In the genomic region with DNA sequence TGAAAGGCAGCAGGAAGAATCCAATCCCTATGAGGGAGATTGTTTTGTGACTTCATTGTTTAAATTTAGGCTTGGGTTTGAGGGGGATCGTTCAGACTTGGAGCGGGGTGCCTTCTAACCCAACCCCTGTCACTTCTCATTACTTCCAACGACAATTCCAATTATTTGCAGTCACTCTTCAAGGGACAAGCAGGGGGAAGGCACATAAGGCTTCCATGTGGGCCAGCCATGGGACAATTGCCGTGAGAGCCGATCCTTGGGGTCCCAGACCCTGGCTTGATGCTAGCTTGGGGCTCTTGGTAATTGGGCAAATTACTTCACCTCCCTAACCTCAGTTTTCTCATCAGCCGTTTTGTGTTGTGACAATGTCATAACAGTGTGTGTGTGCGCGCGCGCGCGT, we compare ENCODE assay signal across 15 mouse cellular contexts. TPM values are rescaled to one million over a fixed set of nuclear protein-coding genes. Genes with fewer than 3 reads are reported as not detected.
DNase-seq lines count a peak whose midpoint lies in the region; ATAC-seq and TF ChIP-seq lines count a peak whose summit lies in the region.
"Had no signal": no experiment of that assay in that cellular context is flagged by ENCODE, and none has a peak within 500 bp of the region (broad histone marks: within the 10 kb centered on the region; RNA-seq: fewer than 3 reads in every experiment).

No protein-coding gene starts in this region.

- 0 out of 2 replicates have a peak overlapping the region, but pooled peaks have one; percentile 2 for H3K27ac ChIP-seq in kidney, embryonic 16.5 days (ENCODE audit: low read length)
- H3K27ac ChIP-seq in kidney, adult 2 months (ENCODE audit: insufficient read depth, low read depth, low read length) = no peak overlapping the region
- H3K27ac ChIP-seq in forebrain, embryonic 15.5 days (replicated peaks) = peak overlapping the region; percentile 82
- peak overlapping the region; percentile 73 for H3K27ac ChIP-seq in hindbrain, postnatal 0 days
- H3K27ac ChIP-seq in neural tube, embryonic 14.5 days (ENCODE audit: low read depth, low read length) = peak overlapping the region; percentile 1; the same call in 1 of the 2 replicates
- H3K27ac ChIP-seq in liver, postnatal 0 days (ENCODE audit: low read depth) = no peak overlapping the region
- no peak overlapping the region for H3K27ac ChIP-seq in liver, embryonic 11.5 days (ENCODE audit: low read depth, low read length)
- H3K27ac ChIP-seq: liver, embryonic 12.5 days had no signal

- DNase-seq in kidney, adult 2 months = no peak
- DNase-seq in hindbrain, postnatal 0 days (ENCODE audit: low spot score) = peak; percentile 20
- no peak for DNase-seq in liver, postnatal 0 days
- no peak for DNase-seq in liver, embryonic 11.5 days (ENCODE audit: low spot score)
- DNase-seq in adrenal gland, postnatal 10 days = no peak

- no peak overlapping the region for H3K4me2 ChIP-seq in kidney, embryonic 16.5 days (replicated peaks; ENCODE audit: low read depth, low read length)
- no peak overlapping the region for H3K4me2 ChIP-seq in forebrain, embryonic 15.5 days (replicated peaks)
- no peak overlapping the region for H3K4me2 ChIP-seq in hindbrain, postnatal 0 days (ENCODE audit: low read depth, low read length)
- H3K4me2 ChIP-seq in neural tube, embryonic 14.5 days (ENCODE audit: low read depth, low read length) = no peak overlapping the region
- no peak overlapping the region for H3K4me2 ChIP-seq in liver, postnatal 0 days (ENCODE audit: low read depth, low read length)
- H3K4me2 ChIP-seq in liver, embryonic 11.5 days = no peak overlapping the region
- H3K4me2 ChIP-seq: liver, embryonic 12.5 days had no signal

- H3K9me3 ChIP-seq in kidney, embryonic 16.5 days (ENCODE audit: low read length) = no peaks in the 10 kb centered on the region
- H3K9me3 ChIP-seq in forebrain, embryonic 15.5 days = no peaks in the 10 kb centered on the region
- H3K9me3 ChIP-seq in hindbrain, postnatal 0 days (ENCODE audit: low read length) = no peaks in the 10 kb centered on the region
- H3K9me3 ChIP-seq in neural tube, embryonic 14.5 days (ENCODE audit: control insufficient read depth, low read length) = no peaks in the 10 kb centered on the region
- H3K9me3 ChIP-seq in liver, postnatal 0 days (ENCODE audit: low read length) = no peaks in the 10 kb centered on the region
- H3K9me3 ChIP-seq in liver, embryonic 11.5 days (ENCODE audit: control insufficient read depth, low read length) = no peaks in the 10 kb centered on the region
- H3K9me3 ChIP-seq: liver, embryonic 12.5 days had no signal

- H3K4me1 ChIP-seq in kidney, embryonic 16.5 days (ENCODE audit: insufficient read depth, low read length) = peaks cover 19% of the 10 kb centered on the region
- H3K4me1 ChIP-seq in kidney, adult 2 months (ENCODE audit: control insufficient read depth, insufficient read depth, low read length) = no peaks in the 10 kb centered on the region
- H3K4me1 ChIP-seq in forebrain, embryonic 15.5 days = peaks cover 36% of the 10 kb centered on the region
- H3K4me1 ChIP-seq in hindbrain, postnatal 0 days (ENCODE audit: insufficient read depth, low read length) = 0 out of 2 replicates have a peak, but pooled peaks cover 10% of the 10 kb centered on the region
- H3K4me1 ChIP-seq in neural tube, embryonic 14.5 days (ENCODE audit: control insufficient read depth, insufficient read depth, low read length) = peaks cover 10% of the 10 kb centered on the region; the same call in 1 of the 2 replicates
- no peaks in the 10 kb centered on the region for H3K4me1 ChIP-seq in liver, postnatal 0 days (ENCODE audit: insufficient read depth)
- no peaks in the 10 kb centered on the region for H3K4me1 ChIP-seq in liver, embryonic 11.5 days (replicated peaks; ENCODE audit: control insufficient read depth, insufficient read depth, low read length)
- H3K4me1 ChIP-seq: liver, embryonic 12.5 days had no signal

- no peaks in the 10 kb centered on the region for H3K27me3 ChIP-seq in kidney, embryonic 16.5 days (ENCODE audit: insufficient read depth, low read length)
- H3K27me3 ChIP-seq in kidney, adult 2 months (replicated peaks; ENCODE audit: control insufficient read depth, insufficient read depth, low read length) = no peaks in the 10 kb centered on the region
- H3K27me3 ChIP-seq in forebrain, embryonic 15.5 days = no peaks in the 10 kb centered on the region
- H3K27me3 ChIP-seq in hindbrain, postnatal 0 days (ENCODE audit: insufficient read depth, low read length) = no peaks in the 10 kb centered on the region
- H3K27me3 ChIP-seq in neural tube, embryonic 14.5 days (ENCODE audit: control insufficient read depth, insufficient read depth, low read length) = no peaks in the 10 kb centered on the region
- H3K27me3 ChIP-seq in liver, postnatal 0 days (ENCODE audit: insufficient read depth, low read length) = no peaks in the 10 kb centered on the region
- no peaks in the 10 kb centered on the region for H3K27me3 ChIP-seq in liver, embryonic 11.5 days (replicated peaks; ENCODE audit: control insufficient read depth, insufficient read depth, low read length)

- H3K36me3 ChIP-seq in kidney, embryonic 16.5 days (ENCODE audit: insufficient read depth, low read length) = no peaks in the 10 kb centered on the region
- no peaks in the 10 kb centered on the region for H3K36me3 ChIP-seq in kidney, adult 2 months (ENCODE audit: control insufficient read depth, insufficient read depth, low read length)
- H3K36me3 ChIP-seq in forebrain, embryonic 15.5 days = peaks cover 6% of the 10 kb centered on the region; the same call in 1 of the 2 replicates
- H3K36me3 ChIP-seq in hindbrain, postnatal 0 days (ENCODE audit: insufficient read depth, low read length) = no peaks in the 10 kb centered on the region
- H3K36me3 ChIP-seq in neural tube, embryonic 14.5 days (ENCODE audit: control insufficient read depth, insufficient read depth, low read length) = no peaks in the 10 kb centered on the region
- no peaks in the 10 kb centered on the region for H3K36me3 ChIP-seq in liver, postnatal 0 days (replicated peaks; ENCODE audit: insufficient read depth, low read length)
- no peaks in the 10 kb centered on the region for H3K36me3 ChIP-seq in liver, embryonic 11.5 days (ENCODE audit: control insufficient read depth, insufficient read depth, low read length)
- H3K36me3 ChIP-seq: liver, embryonic 12.5 days had no signal

- TF ChIP-seq EP300 in liver, postnatal 0 days (IDR thresholded peaks at IDR 0.05; ENCODE audit: low read depth) = no peak

- H3K4me3 ChIP-seq in kidney, embryonic 16.5 days (ENCODE audit: low read length) = no peak overlapping the region
- no peak overlapping the region for H3K4me3 ChIP-seq in kidney, adult 2 months (ENCODE audit: insufficient read depth, low read depth, low read length)
- H3K4me3 ChIP-seq in forebrain, embryonic 15.5 days = no peak overlapping the region
- no peak overlapping the region for H3K4me3 ChIP-seq in hindbrain, postnatal 0 days (ENCODE audit: low read length)
- no peak overlapping the region for H3K4me3 ChIP-seq in neural tube, embryonic 14.5 days (ENCODE audit: low read depth, low read length)
- H3K4me3 ChIP-seq in liver, postnatal 0 days (ENCODE audit: low read depth, low read length) = no peak overlapping the region
- no peak overlapping the region for H3K4me3 ChIP-seq in liver, embryonic 11.5 days (ENCODE audit: low read depth, low read length)
- H3K4me3 ChIP-seq: liver, embryonic 12.5 days had no signal

- ATAC-seq in kidney, embryonic 16.5 days (ENCODE audit: low FRiP score, low TSS enrichment) = no peak
- no peak for ATAC-seq in forebrain, embryonic 15.5 days (replicated peaks)
- peak; percentile 31 for ATAC-seq in hindbrain, postnatal 0 days
- ATAC-seq in neural tube, embryonic 14.5 days (ENCODE audit: low read depth) = no peak
- ATAC-seq in liver, postnatal 0 days = no peak
- ATAC-seq in liver, embryonic 11.5 days (replicated peaks; ENCODE audit: low FRiP score) = no peak
- ATAC-seq: CD4-positive, CD25-positive, alpha-beta regulatory T cell, adult 4 months; liver, embryonic 12.5 days had no signal

- TF ChIP-seq CTCF in kidney, adult 2 months (conservative IDR thresholded peaks at IDR 0.05; ENCODE audit: insufficient read depth, insufficient read length, low read depth, low read length) = no peak
- no peak for TF ChIP-seq CTCF in hindbrain, postnatal 0 days (IDR thresholded peaks at IDR 0.05; ENCODE audit: low read depth)
- TF ChIP-seq CTCF in liver, postnatal 0 days (IDR thresholded peaks at IDR 0.05; ENCODE audit: low read depth) = no peak

- H3K9ac ChIP-seq in kidney, embryonic 16.5 days (replicated peaks; ENCODE audit: low read length) = no peak overlapping the region
- no peak overlapping the region for H3K9ac ChIP-seq in forebrain, embryonic 15.5 days (replicated peaks)
- H3K9ac ChIP-seq in hindbrain, postnatal 0 days (replicated peaks; ENCODE audit: low read length) = no peak overlapping the region
- no peak overlapping the region for H3K9ac ChIP-seq in neural tube, embryonic 14.5 days (replicated peaks; ENCODE audit: low read depth, low read length)
- no peak overlapping the region for H3K9ac ChIP-seq in liver, postnatal 0 days (replicated peaks)
- no peak overlapping the region for H3K9ac ChIP-seq in liver, embryonic 11.5 days (ENCODE audit: low read depth, low read length)
- H3K9ac ChIP-seq: liver, embryonic 12.5 days had no signal

- no peak for TF ChIP-seq POLR2A in kidney, adult 2 months (IDR thresholded peaks at IDR 0.05; ENCODE audit: low read depth, low read length)

- WGBS in kidney, embryonic 16.5 days = 78% methylated on average over 12 of the region's 12 CpGs
- 80% methylated on average over 12 of the region's 12 CpGs for WGBS in kidney, adult 2 months
- WGBS in forebrain, embryonic 15.5 days = 56% methylated on average over 12 of the region's 12 CpGs
- 61% methylated on average over 12 of the region's 12 CpGs for WGBS in hindbrain, postnatal 0 days
- WGBS in neural tube, embryonic 14.5 days = 73% methylated on average over 12 of the region's 12 CpGs
- WGBS in liver, postnatal 0 days (ENCODE audit: insufficient replicate concordance) = 86% methylated on average over 12 of the region's 12 CpGs
- WGBS in liver, embryonic 11.5 days = 81% methylated on average over 12 of the region's 12 CpGs

RNA-seq across cellular contexts. Expression of gene Clmp, which starts 8.5 kb away (rescaled TPM):
- polyA plus RNA-seq in kidney, embryonic 16.5 days (2015; fragmentation: Nextera tagmentation; extraction: Ambion mirVana) = 28.0 and 31.3 TPM in 2 replicates
- 4.5 and 5.1 TPM in 2 replicates for polyA plus RNA-seq in kidney, adult 2 months (2012; rRNA removed)
- 53.9 and 56.3 TPM in 2 replicates for polyA plus RNA-seq in forebrain, embryonic 15.5 days (2015; fragmentation: Nextera tagmentation; extraction: Ambion mirVana)
- total RNA-seq in hindbrain, postnatal 0 days (2014; rRNA removed) = 66.0 and 79.5 TPM in 2 replicates
- 42.3 and 43.3 TPM in 2 replicates for polyA plus RNA-seq in hindbrain, postnatal 0 days (2015; fragmentation: Nextera tagmentation; extraction: Ambion mirVana)
- 59.2 and 62.0 TPM in 2 replicates for polyA plus RNA-seq in neural tube, embryonic 14.5 days (2014; fragmentation: Nextera tagmentation; extraction: Ambion mirVana)
- 1.8 and 1.9 TPM in 2 replicates for polyA plus RNA-seq in liver, postnatal 0 days (2015; fragmentation: Nextera tagmentation; extraction: Ambion mirVana)
- 7.4 and 7.7 TPM in 2 replicates for polyA plus RNA-seq in liver, embryonic 11.5 days (2014; fragmentation: Nextera tagmentation; extraction: Ambion mirVana)
- 1 to 10 TPM; 8.5 to 9.0 TPM for total RNA-seq in adrenal gland, postnatal 10 days (2021)

RNA-seq across cellular contexts. Expression of gene Gm21915, which starts 23.9 kb away (rescaled TPM):
- polyA plus RNA-seq in kidney, embryonic 16.5 days (2015; fragmentation: Nextera tagmentation; extraction: Ambion mirVana) = not detected in 2 replicates
- polyA plus RNA-seq in kidney, adult 2 months (2012; rRNA removed) = not detected in 2 replicates
- not detected in 2 replicates for polyA plus RNA-seq in forebrain, embryonic 15.5 days (2015; fragmentation: Nextera tagmentation; extraction: Ambion mirVana)
- not detected in 2 replicates for total RNA-seq in hindbrain, postnatal 0 days (2014; rRNA removed)
- polyA plus RNA-seq in hindbrain, postnatal 0 days (2015; fragmentation: Nextera tagmentation; extraction: Ambion mirVana) = not detected in 2 replicates
- not detected in 2 replicates for polyA plus RNA-seq in neural tube, embryonic 14.5 days (2014; fragmentation: Nextera tagmentation; extraction: Ambion mirVana)
- polyA plus RNA-seq in liver, postnatal 0 days (2015; fragmentation: Nextera tagmentation; extraction: Ambion mirVana) = not detected in 2 replicates
- polyA plus RNA-seq in liver, embryonic 11.5 days (2014; fragmentation: Nextera tagmentation; extraction: Ambion mirVana) = not detected in 2 replicates
- not detected for total RNA-seq in adrenal gland, postnatal 10 days (2021)
- total RNA-seq: gastrocnemius, adult 18-20 months; heart, adult 8-10 months; hematopoietic stem cell, adult 5-6 weeks; left cerebral cortex, adult 18-20 months; monocyte, adult 5-6 weeks had no signal
- polyA plus RNA-seq: CD4-positive, CD25-positive, alpha-beta regulatory T cell, adult 4 months; liver, embryonic 12.5 days had no signal

Comparison
In these comparisons a context has a peak if more than half of its experiments do, and no peak if none do; other contexts are left out.
1. H3K27ac ChIP-seq: peak in kidney, embryonic 16.5 days (single experiment), forebrain, embryonic 15.5 days (single experiment), hindbrain, postnatal 0 days (single experiment) and neural tube, embryonic 14.5 days (single experiment); none in kidney, adult 2 months (single experiment), liver, postnatal 0 days (single experiment) and liver, embryonic 11.5 days (single experiment).